Mouse (Mus musculus) adrenal gland, postnatal 25 days (tissue): ENCODE measurements around the gene Eef1b2. TPM values are rescaled to one million over a fixed set of nuclear protein-coding genes. Genes with fewer than 3 reads are reported as not detected.

Experiments used
- DNase-seq: peaks from one replicate; pipeline ENCODE4 v3.0.0; 2021; ENCODE audit warnings: mixed read lengths
- total RNA-seq: library from RNA; stranded (reverse); gene quantifications from 2 replicates; pipeline ENCODE4 v1.2.3, GENCODE M21; 2021

Eef1b2 gene
- total RNA-seq, 1 experiment from 2014 or later = 595 TPM

GRCm38 (mm10) chr1:63192306-63193065 is 15.9 kb downstream of the Eef1b2 start:
- DNase-seq = no peak

GRCm38 (mm10) chr1:63195848-63196512 is 19.4 kb downstream of the Eef1b2 start:
- no peak for DNase-seq

GRCm38 (mm10) chr1:63199387-63199786 is 22.8 kb downstream of the Eef1b2 start:
- DNase-seq = no peak

- DNase-seq = no peak
These were observed 23.7 kb downstream of the Eef1b2 start for GRCm38 (mm10) chr1:63200322-63200721.

- no peak for DNase-seq
These were observed 25.0 kb downstream of the Eef1b2 start for GRCm38 (mm10) chr1:63201672-63202071.

GRCm38 (mm10) chr1:63203471-63203870 is 26.8 kb downstream of the Eef1b2 start:
- no peak for DNase-seq

- DNase-seq = no peak
These were observed 27.5 kb downstream of the Eef1b2 start for GRCm38 (mm10) chr1:63203950-63204659.

GRCm38 (mm10) chr1:63204660-63205394 is 28.2 kb downstream of the Eef1b2 start:
- no peak for DNase-seq

GRCm38 (mm10) chr1:63207607-63208006 is 31.0 kb downstream of the Eef1b2 start:
- no peak for DNase-seq

GRCm38 (mm10) chr1:63209861-63210529 is 33.4 kb downstream of the Eef1b2 start:
- DNase-seq = no peak

- DNase-seq = no peak
These were observed 37.0 kb downstream of the Eef1b2 start for GRCm38 (mm10) chr1:63213478-63214270.

GRCm38 (mm10) chr1:63214271-63214558 is 37.6 kb downstream of the Eef1b2 start, which contains the start of gene Gpr1:
Gene Gpr1 (minus strand): TSS chr1:63214543.
- DNase-seq = no peak

- no peak for DNase-seq
These were observed 38.0 kb downstream of the Eef1b2 start for GRCm38 (mm10) chr1:63214631-63215030.

- no peak for DNase-seq
These were observed 42.7 kb downstream of the Eef1b2 start for GRCm38 (mm10) chr1:63219277-63219676.

- DNase-seq = no peak
These were observed 48.4 kb downstream of the Eef1b2 start for GRCm38 (mm10) chr1:63225009-63225408.

- DNase-seq = no peak
These were observed 49.3 kb downstream of the Eef1b2 start for GRCm38 (mm10) chr1:63225890-63226289.

GRCm38 (mm10) chr1:63227241-63227640 is 50.6 kb downstream of the Eef1b2 start:
- DNase-seq = no peak
